Mouse (Mus musculus) gastrocnemius, adult 8-10 months (tissue): Measurements from ENCODE around the gene Cacna1c. TPM values are rescaled to one million over a fixed set of nuclear protein-coding genes. Genes with fewer than 3 reads are reported as not detected.

Experiments
- DNase-seq, 2 experiments: peaks; one replicate each; pipeline ENCODE4 v3.0.0; 2022; ENCODE audit warnings: low spot score in 2 of 2
- total RNA-seq, 4 experiments: library from RNA; stranded (reverse); gene quantifications; 2 replicates each; pipeline ENCODE4 v1.2.4; 2022

Gene Cacna1c
- total RNA-seq, 4 experiments from 2014 or later = 0.61 to 1.3 (median 0.90) TPM

DNA sequence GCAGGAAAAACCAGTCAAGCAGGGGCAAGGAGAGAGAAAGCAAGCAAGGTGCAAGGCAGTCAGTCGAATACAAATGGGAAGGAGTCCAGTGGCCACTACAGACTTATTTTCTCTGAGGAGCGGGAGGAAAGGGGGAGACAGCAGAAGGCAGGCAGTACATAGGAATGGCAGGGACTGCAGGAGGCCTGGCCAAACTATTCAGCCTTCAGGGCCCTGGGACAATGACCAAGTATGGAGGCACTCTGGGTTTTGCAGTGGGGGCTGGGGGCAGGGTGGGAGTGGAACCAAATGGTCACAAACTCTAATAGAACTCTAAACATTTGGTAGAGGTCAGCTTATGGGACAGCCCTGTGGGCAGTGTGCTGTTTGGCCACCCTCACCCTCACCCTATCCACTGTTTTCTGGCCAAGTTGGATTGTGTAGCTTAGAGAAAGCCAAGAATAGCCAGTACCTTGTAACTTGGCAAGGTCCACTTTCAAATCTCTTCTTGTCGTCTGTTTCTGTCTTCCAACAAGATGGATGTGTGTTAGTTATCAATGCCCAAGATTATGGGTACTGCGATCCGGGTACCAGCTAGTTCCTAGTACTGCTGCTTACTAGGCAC, 330.3 kb downstream of the Cacna1c start:
- DNase-seq = no peak

DNA sequence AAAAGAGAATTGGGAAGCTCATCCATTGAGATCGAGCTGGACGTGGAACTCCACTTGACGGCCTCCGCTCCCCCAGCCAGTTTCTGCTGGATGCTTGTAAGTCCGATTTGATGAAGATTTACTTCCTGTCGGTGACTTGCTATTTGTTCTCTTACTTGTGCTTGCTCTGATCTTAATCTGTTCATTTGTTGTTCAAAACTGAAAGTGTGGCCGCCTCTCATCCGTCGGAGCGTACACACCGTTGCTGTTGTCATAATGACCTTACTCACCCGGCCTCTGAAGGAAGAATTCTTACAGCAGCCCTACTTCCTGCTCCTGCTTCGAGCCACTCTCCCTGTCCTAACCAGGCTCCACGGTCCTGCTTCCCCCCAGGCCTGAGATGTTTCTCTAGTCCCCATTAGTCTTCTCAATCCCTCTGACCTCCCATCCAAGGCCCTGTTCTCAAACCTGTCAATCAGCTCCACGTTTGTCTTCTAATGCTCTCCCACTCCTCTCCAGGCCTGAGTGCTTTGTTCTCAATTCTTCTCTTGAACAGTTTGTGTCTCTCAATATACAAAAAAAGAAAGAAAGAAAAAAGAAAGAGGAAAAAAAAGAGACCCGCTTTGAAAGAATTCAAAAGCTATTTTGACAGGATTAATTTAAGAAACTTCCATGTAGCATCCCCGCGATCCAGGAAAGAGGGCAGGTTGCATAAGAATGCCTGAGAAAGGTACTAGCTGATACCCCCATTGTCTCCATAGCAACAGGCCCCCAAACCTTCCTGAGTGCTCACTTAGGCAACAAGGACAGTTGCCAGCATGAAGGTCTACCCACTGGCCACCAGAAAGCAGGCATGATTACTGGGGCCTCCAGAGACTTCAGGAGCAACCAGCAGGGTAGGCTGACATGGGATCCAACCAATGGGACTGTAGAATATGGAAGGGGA, 331.3 kb downstream of the Cacna1c start:
- no peak for DNase-seq

DNA sequence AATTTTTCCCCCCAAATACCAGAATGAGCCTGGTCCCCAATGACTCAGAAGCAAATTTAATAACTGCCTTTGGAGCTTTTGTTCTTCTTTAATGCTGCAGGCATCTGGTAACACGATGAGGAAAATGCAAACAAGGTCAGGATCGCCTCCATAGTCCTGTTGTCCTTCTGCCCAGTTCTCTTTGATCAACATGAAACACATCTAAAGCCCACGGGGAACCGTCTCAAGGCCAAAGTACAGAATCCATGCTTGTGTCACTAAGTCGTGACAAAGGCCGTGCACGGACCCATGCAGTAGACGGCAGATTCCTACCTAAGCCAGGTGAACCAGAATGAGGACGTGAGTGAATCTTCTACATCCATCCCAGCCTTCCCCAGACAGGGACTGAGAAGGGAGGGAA, 333.5 kb downstream of the Cacna1c start:
- DNase-seq = no peak

DNA sequence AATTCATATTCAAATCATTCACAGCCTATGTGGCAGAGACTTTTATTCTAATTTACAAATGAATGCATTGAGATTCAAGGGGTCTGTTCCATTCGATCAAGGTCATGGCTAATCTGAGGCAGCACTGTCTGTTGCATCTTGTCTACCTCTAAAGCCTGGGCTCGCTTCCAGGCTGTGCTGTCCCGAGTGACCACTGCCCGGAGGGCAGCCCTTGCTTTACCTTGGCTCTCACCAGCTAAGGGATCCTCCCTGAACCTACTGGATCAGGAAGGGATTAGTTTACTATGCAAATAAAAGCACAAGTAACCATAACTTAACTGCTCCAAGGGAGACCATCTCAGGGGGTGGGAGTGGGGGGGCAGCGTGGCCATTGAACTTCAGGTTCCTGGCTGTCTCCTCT, 334.1 kb downstream of the Cacna1c start:
- DNase-seq = no peak

DNA sequence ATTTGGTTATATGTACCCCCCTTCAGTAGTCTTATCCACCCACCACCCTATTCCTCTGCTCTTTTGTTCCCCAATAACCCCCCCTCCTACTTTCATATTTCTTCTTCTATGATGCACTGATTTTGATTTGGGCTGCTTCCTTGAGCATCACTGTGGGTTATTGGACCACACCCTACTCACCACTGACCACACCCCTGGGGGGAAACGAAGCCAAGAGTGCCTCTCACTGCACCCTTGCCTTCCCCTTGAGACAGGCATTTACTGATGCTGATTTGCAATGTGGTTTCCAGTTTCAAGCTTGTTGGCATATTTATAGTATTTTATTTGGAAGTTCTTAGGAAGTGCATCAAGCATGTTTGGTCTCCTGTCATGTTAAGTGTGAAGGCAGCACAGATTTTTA, 337.8 kb downstream of the Cacna1c start:
- DNase-seq = no peak

DNA sequence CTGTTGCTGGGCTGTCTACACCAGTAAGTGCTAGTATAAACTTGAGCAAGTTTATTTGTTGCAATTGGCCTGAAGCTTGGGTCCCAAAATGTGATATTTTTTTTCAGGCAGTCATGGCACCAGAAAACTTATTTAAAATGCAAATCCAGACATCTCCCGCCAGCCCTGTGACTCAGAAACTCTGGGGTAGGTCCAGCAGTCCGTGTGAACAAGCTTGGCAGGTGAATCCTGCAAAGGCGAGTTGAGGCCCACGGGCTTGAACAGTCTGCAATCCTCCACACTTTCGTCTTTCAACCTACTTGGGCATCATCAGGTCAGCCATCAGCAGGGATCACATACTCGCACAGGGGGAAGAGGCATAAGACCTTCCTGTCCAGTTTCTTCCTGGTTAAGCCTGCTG, 344.1 kb downstream of the Cacna1c start:
- no peak for DNase-seq

DNA sequence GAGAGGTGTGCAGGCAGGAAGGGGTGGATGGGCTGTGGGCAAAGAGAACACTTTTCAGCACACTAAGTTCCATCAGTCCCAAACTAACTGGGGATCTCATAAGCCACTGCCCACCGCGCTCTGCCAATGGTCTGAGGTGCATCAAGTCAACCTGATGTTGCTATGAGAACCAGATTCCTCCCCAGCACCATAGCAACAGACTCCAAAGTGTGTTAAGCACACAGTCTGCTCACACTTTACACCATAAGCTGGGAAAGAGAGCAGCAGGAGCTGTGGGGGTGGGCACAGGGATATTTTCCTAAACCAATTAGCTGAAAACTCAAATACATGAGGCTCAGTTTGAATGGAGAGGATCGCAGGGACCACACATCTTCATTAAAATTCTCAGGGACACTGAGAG, 345.1 kb downstream of the Cacna1c start:
- DNase-seq = no peak

DNA sequence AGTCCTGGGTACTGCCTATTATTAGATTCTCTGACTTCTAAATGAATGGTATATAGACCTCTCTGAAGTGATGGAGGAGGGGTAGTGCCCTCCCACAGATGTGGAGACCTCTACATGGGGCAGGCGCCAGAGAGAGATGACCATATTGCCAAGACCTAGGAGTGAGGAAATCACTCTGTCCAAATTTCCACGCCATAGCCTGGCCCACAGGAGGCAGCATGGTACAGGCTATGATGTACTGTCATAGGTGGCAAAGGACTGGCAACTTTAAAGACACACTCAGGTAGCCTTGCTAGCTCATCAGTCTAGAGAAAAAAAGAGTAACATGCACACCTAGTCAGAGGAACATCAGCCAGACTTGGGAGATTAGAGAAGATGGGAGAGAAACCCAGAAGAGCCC, 347.6 kb downstream of the Cacna1c start:
- no peak for DNase-seq

DNA sequence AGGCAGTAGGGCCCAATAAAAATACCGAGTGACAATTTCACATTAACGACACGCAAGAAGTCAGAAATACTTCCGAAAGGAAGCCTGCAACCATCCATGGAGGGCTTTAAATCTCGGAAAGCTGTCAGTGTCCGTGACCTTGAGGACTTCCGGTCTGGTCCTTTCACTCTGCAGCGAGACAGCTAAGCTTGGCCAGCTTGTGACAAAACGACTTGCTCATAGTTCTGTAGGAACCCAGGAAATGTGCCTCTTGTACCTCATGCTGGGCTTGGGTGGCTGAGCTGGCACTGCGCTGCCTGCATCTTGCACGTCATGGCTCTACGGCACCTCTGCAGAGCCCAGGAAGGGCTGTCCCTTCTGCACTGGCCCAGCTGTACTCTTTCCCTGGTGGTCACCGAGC, 348.5 kb downstream of the Cacna1c start:
- no peak for DNase-seq

DNA sequence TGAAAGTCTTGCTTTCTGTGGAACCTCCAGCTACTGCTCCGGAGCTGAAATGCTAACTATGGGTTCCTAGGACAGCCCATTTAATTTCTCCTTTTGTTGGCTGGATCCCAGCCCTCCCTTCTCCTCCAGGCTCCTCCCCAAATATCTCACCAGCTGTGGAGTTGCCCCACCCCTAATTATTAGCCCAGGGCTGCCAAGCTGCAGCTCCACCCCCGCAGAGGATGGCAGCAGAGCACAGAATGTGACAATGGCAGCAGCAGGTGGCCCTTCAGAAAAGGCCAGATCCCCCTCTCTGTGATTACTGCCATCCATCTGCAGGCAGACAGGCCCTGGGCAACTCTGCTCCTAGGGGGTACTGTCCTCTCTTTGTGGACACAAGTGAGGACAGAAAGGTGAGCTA, 350.4 kb downstream of the Cacna1c start:
- no peak for DNase-seq

DNA sequence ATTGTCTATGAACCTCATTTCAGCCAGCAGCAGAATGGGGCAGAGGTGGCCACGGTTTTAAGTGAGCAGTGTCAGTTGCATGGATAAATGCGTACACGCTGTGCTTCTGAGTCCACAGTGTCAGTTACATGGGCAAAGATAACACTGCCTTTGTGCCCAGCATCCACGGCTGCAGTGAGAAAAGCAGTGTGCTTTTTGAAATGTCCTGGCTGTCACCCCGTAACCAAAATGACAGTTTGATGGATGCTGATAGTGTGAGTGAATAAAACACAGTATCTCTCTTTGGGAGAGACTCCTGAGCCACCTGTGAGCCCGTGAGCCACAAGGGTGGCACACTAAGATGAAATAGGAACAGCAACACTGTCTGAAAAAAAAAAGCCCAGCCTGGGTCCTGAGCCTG, 351.0 kb downstream of the Cacna1c start:
- no peak for DNase-seq

DNA sequence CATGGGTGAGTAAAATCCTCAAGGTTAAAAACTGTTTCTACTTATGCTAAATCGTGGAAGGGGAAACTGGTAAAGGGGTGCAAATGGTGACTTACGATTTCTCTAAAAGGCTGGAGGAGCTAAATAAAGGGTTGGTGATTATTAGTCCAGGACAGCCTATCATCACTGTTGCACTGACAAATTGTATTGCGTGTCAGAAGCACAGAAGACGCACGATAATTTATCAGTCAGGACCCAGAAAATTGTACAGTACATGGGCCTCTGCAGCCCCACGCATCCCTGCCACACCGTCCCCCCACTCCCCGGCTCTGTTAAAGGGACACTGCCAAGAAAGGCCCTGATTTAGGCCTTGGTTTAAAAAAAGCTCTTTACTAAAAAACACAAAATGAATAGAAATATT, 352.7 kb downstream of the Cacna1c start:
- no peak for DNase-seq

DNA sequence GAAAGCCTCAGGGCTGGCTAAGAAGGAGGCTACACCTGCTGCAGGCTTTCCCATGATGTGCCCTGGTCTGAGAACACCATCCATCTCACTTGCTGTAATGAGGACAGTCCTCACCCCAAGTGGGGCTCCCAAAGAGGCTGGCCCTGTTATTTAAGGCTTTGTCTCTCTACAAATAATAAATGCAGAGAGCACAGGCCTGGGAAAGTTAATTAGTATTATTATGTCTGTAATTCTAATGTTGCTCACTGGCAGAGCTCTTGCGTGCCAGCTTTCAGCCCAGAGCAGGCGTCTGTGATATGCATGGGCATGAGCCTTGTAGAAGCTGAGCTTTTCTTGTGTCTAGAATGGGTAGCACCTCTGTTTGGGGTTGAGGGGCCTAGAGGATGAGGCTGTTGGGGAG, 354.3 kb downstream of the Cacna1c start:
- no peak for DNase-seq

DNA sequence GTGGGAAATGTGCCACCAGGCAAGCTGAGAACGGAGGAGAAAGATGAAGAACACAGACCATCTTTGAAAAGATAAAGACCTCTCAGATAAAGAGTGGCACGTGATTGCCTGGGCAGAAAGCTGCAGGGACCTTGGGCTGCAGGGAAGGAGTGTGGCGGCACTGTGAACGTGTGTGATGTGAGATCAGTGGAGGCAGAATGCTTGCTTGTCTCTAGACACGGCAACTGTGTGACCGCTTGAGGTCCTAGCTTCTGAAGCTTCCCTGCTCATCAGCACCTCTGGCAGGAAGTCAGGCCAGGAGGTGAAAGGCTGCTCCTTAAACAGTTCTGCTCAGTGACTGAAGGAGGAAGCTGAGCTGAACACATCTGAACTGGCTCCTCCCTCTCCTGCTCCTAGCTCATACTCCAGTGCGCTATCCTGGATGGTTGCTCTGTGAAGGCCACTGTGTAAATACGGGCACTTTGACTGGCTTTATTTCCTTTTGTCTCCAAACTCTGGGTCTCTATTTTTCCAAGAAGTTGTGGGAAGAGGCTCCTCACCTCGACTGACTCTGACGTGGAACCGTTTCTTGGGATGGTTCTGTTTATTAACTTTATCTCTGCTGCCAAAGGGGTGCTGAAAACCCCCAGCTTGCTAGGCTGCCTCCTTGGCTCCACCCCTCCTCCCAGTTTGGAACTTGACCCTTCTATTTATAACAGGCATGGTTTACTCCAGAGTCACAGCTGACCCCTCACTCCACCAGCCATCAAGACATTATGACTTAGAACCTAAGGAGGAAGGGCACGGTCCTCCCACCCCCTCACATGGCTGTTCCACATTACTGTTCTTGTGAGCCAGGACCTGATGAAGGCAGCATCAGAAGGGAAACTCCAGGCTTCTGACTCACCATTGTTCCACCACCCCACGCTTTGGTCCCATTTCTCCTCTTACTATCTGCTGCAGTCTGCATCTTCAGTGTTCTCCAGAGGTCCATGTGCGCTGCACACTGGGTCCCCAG, 357.0 kb downstream of the Cacna1c start:
- no peak for DNase-seq

DNA sequence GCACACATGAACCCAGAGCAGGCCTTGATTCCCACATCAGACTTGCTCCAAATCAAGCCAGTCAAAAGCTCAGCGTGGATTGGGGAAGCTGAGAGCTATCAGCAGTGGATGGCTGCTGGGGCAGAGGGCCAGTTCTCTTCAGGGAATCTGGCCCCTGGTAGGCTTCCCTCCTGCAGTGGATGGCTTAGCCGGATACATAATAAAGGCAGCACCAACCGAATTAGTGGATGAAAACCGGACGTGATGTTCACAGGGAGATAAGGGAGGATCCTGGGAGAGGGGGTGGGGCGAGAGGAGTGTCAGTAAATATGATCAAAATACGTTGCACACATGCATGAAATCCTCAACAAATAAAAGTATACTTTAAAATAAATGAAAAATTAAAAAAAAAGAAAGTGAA, 359.5 kb downstream of the Cacna1c start:
- DNase-seq = no peak

DNA sequence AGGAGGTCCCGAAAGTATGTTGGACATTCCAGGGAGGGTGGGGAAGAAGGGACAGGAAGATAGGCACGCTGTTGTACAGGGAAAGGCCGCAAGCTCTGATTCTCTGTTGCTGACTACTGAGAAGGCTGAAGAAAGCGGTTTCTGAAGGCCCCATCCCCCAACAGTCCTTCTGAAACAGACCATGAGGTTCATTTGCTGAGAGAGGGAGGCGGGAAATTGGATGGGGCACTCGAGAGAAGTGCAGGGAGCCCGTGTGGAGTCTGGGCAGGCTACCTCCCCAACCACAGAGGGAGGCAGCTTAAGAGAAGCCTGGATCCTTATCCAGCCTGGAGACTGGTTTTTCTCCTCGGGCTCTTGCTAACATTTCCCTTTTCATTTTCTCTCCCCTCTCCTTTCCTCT, 362.2 kb downstream of the Cacna1c start:
- no peak for DNase-seq

DNA sequence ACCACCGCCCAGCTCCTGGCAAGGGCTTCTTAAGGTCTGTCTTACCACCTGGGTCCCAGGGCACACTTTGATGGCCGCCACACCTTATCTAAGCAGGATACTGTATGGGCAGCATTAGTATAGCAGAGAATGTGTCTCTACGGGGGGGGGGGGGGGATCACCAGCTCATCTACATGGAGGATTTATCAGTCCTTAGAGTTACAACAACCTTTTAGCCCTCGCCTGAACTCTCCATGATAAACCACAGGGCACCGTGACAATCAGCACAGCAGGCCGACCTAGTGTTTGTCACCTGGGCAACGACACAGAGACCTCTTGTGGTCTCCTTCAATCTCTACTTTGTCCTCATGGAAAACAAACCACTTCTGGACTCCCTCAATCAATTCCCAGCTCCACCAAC, 363.2 kb downstream of the Cacna1c start:
- no peak for DNase-seq

DNA sequence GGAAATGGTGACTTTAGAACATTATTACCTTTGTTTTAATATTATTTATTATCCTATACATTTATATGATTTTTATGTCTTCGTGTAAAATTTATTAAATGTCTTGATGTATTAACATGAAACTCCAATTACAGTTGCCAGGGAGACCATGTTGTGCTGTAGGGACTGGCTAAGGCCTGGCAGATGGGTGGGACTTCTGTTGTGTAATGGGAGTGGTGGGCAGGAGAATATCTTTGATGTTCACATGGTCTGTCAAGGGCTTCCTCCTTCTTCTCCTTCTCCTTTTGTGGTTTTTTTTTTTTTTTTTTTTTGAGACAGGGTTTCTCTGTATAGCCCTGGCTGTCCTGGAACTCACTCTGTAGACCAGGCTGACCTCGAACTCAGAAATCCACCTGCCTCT, 363.6 kb downstream of the Cacna1c start:
- DNase-seq = no peak

DNA sequence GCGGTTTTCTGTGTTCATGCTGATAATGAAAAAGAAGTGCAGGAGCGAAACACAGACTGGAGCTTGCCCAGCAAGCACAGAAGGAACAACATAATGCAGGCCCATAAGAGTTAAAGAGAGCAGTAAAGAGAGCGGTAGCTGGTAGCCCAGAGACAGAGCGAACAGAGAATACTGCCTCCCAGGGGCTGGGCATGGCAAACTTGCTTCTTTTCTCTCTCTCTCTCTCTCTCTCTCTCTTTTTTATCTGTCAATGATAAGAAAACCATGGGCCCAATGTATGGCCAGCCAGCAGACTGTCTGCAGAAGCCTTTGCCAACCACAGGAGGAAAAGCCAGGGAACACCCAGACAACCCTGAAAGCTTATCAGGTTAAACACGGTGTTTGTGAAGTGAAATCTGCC, 365.4 kb downstream of the Cacna1c start:
- DNase-seq = no peak

DNA sequence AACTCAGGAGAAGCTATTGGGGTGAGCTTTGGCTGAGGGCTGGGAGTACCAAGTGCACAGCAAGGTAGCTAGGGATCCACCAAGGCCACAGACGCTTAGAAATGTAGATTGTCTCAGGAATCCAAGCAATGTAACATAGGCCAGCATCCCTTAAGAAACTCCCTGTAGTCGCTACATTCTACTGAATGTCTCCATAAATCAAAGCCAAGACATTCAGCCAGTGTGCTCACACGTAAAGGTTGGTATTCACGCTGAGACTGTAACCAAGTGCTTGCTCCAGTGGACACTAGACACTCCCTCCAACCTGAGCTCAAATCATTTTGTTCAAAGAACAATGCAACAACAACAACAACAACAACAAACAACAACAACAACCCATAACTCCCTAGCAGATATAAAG, 368.0 kb downstream of the Cacna1c start:
- DNase-seq = no peak

DNA sequence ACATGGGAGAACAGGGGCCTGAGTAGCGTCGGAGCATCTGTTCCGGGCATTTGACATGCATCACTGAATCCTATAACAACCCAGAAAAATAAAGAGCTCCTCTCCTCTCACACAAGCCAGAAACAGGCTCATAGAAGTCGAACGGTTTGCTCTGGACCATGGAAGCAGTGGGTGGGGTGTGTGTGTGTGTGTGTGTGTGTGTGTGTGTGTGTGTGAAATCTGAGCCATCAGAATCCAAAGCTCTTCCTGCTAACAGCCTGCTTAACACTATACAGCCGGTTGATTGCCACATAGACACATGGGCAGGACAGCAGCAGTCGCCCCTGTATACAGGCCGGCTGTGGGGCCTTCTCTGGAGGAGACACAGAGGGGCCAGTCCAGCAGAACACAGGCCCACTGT, 368.7 kb downstream of the Cacna1c start:
- no peak for DNase-seq

DNA sequence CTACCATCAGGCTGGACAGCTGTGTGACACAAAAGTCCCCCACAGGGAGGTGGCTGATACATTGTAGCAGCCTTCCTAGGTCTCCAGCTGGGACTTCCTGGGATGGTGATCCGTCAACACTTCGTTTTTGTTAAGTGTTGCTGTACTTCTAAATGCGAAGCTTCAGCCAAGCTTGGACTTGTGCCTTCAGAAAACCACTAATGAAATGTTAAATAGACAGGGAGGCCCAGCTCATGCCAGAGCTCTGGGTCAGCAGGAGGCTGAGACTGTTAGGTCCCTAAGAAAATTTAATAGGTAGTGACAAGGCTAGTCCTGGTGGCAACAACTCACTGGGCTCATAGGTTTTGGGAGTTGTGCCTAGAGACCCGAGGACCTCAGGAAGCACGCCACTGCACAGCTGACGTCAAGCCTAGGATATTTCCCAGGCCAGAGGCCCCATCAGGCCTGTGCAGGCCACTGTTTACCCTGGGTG, 370.8 kb downstream of the Cacna1c start:
- no peak for DNase-seq
